ENCODE assay signal across 17 mouse cellular contexts in the genomic region with DNA sequence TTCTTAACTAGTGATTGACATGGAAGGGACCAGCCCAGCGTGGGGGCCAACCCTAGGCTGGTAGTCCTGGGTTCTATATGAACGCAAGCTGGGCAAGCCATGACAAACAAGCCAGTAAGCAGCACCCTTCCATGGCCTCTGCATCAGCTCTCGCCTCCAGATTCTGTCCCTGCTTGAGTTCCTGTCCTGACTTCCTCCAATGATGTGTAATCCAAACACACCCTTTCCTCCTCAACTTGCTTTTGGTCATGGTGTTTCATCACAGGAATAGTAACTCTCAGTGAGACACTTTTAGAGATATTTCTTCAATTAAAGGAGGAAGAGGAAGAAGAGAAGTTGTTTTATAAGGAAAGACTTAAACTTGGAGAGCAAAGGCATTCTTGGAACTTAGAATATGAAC.
"Had no signal": no experiment of that assay in that cellular context is flagged by ENCODE, and none has a peak within 500 bp of the region (broad histone marks: within the 10 kb centered on the region; RNA-seq: fewer than 3 reads in every experiment).

No protein-coding gene starts in this region.

- H3K4me3 ChIP-seq: kidney, embryonic 15.5 days; left cerebral cortex, adult 2 months; limb, embryonic 10.5 days; midbrain, embryonic 10.5 days; neural tube, embryonic 13.5 days; stomach, embryonic 15.5 days had no signal

- DNase-seq: kidney, adult 2 months; kidney, postnatal 14 days; lung, embryonic 14.5 days; midbrain, embryonic 14.5 days; retina, postnatal 1 day; right cerebral cortex, postnatal 4 days; spleen, adult 18-20 months; thymus, adult 2 months; thymus, postnatal 25 days had no signal

- H3K4me2 ChIP-seq: kidney, embryonic 15.5 days; lung, embryonic 14.5 days; neural tube, embryonic 13.5 days; stomach, embryonic 15.5 days had no signal

- H3K27ac ChIP-seq: kidney, embryonic 15.5 days; left cerebral cortex, adult 2 months; limb, embryonic 10.5 days; liver, embryonic 14.5 days; midbrain, embryonic 10.5 days; neural tube, embryonic 13.5 days; stomach, embryonic 15.5 days had no signal

- H3K9me3 ChIP-seq: kidney, embryonic 15.5 days; limb, embryonic 10.5 days; midbrain, embryonic 10.5 days; neural tube, embryonic 13.5 days; stomach, embryonic 15.5 days had no signal

- H3K4me1 ChIP-seq: kidney, embryonic 15.5 days; midbrain, embryonic 10.5 days; neural tube, embryonic 13.5 days; stomach, embryonic 15.5 days had no signal

- H3K27me3 ChIP-seq: kidney, embryonic 15.5 days; neural tube, embryonic 13.5 days; stomach, embryonic 15.5 days had no signal

- H3K36me3 ChIP-seq: kidney, embryonic 15.5 days; limb, embryonic 10.5 days; midbrain, embryonic 10.5 days; neural tube, embryonic 13.5 days; stomach, embryonic 15.5 days had no signal

- ATAC-seq: intestine, embryonic 16.5 days had no signal

- H3K9ac ChIP-seq: kidney, embryonic 15.5 days; liver, embryonic 14.5 days; lung, embryonic 14.5 days; neural tube, embryonic 13.5 days; stomach, embryonic 15.5 days had no signal
